Mouse (Mus musculus) cortical plate, adult 2 months (tissue): Measurements from ENCODE around the gene Slc25a45.

Source experiments
- CTCF ChIP-seq: fragments of 200-500 bp; IDR thresholded peaks from 2 replicates; pipeline ENCODE4 v1.5.1; 2011; ENCODE audit warnings: mild to moderate bottlenecking, control low read depth, low read length; ENCODE audit not compliant: insufficient read depth; ENCODE audit errors: extremely low read depth
- POLR2A ChIP-seq: fragments of 200-500 bp; IDR thresholded peaks from 2 replicates; pipeline ENCODE4 v1.6.1; 2011; ENCODE audit warnings: mild to moderate bottlenecking, low read length, control low read depth; ENCODE audit not compliant: insufficient read depth; ENCODE audit errors: extremely low read depth

GRCm38 (mm10) chr19:5863776-5864175 lies 13.8 kb upstream of the Slc25a45 start:
- no peak for TF ChIP-seq CTCF
- no peak for TF ChIP-seq POLR2A
